Mouse (Mus musculus) CD4-positive, CD25-positive, alpha-beta regulatory T cell, adult 4 months (primary cell): ENCODE data around the gene Ppip5k2. TPM values are rescaled to one million over a fixed set of nuclear protein-coding genes. Genes with fewer than 3 reads are reported as not detected.

ENCODE experiments used
- ATAC-seq: one replicate; pipeline ENCODE4 v1.8.0; 2017
- polyA plus RNA-seq, 2 experiments: library from polyadenylated mRNA; unstranded; fragments of 100-300 nt; shearing (Covaris generic); gene quantifications; one replicate each; pipeline ENCODE4 v1.2.1; 2017

Gene Ppip5k2
- polyA plus RNA-seq, 2 experiments from 2014 or later: 27.8 to 33.8 TPM

GRCm38 (mm10) chr1:97754392-97754791, 15.8 kb downstream of the Ppip5k2 start:
- ATAC-seq: no peak

- no peak for ATAC-seq
Measured at GRCm38 (mm10) chr1:97753216-97753615, 17.0 kb downstream of the Ppip5k2 start.

- no peak for ATAC-seq
Measured at GRCm38 (mm10) chr1:97748163-97748562, 22.0 kb downstream of the Ppip5k2 start.

- peak; percentile 89 for ATAC-seq
Measured at GRCm38 (mm10) chr1:97746261-97746660, 23.9 kb downstream of the Ppip5k2 start.

- ATAC-seq: peak; percentile 9
Measured at GRCm38 (mm10) chr1:97745712-97746111, 24.5 kb downstream of the Ppip5k2 start.

GRCm38 (mm10) chr1:97743063-97743462, 27.1 kb downstream of the Ppip5k2 start:
- no peak for ATAC-seq

- no peak for ATAC-seq
Measured at GRCm38 (mm10) chr1:97729339-97729738, 40.9 kb downstream of the Ppip5k2 start.

GRCm38 (mm10) chr1:97726730-97727129, 43.5 kb downstream of the Ppip5k2 start:
- peak; percentile 47 for ATAC-seq

GRCm38 (mm10) chr1:97718440-97718839, 51.8 kb downstream of the Ppip5k2 start:
- ATAC-seq: no peak

GRCm38 (mm10) chr1:97714334-97714868, 55.8 kb downstream of the Ppip5k2 start:
- ATAC-seq: no peak

- ATAC-seq: no peak
Measured at GRCm38 (mm10) chr1:97710520-97710919, 59.7 kb downstream of the Ppip5k2 start.

- ATAC-seq: no peak
Measured at GRCm38 (mm10) chr1:97705389-97705788, 64.8 kb downstream of the Ppip5k2 start.

- ATAC-seq: no peak
Measured at GRCm38 (mm10) chr1:97704646-97705045, 65.6 kb downstream of the Ppip5k2 start.

GRCm38 (mm10) chr1:97698956-97699570, 71.1 kb downstream of the Ppip5k2 start:
- ATAC-seq: no peak

GRCm38 (mm10) chr1:97697273-97697672, 72.9 kb downstream of the Ppip5k2 start:
- no peak for ATAC-seq

- no peak for ATAC-seq
Measured at GRCm38 (mm10) chr1:97693825-97694224, 76.4 kb downstream of the Ppip5k2 start.

GRCm38 (mm10) chr1:97688756-97689155, 81.5 kb downstream of the Ppip5k2 start:
- peak; percentile 92 for ATAC-seq

GRCm38 (mm10) chr1:97676526-97677177, 93.6 kb downstream of the Ppip5k2 start:
- peak; percentile 20 for ATAC-seq

GRCm38 (mm10) chr1:97676115-97676514, 94.1 kb downstream of the Ppip5k2 start:
- ATAC-seq: no peak

GRCm38 (mm10) chr1:97672849-97673248, 97.4 kb downstream of the Ppip5k2 start:
- no peak for ATAC-seq

GRCm38 (mm10) chr1:97667288-97667687, 102.9 kb downstream of the Ppip5k2 start:
- no peak for ATAC-seq

- peak; percentile 22 for ATAC-seq
Measured at GRCm38 (mm10) chr1:97662324-97662723, 107.9 kb downstream of the Ppip5k2 start.

- ATAC-seq: peak; percentile 60
Measured at GRCm38 (mm10) chr1:97661406-97662241, 108.6 kb downstream of the Ppip5k2 start, which contains the start of gene D1Ertd622e. TSS of gene D1Ertd622e (minus strand) at chr1:97662074.
